Mouse (Mus musculus) granulocyte monocyte progenitor cell, adult 5-6 weeks (primary cell): ENCODE results near the gene Tgfb1i1. TPM values are rescaled to one million over a fixed set of nuclear protein-coding genes. Genes with fewer than 3 reads are reported as not detected.

Experiments used
- ATAC-seq: replicated peaks from 2 replicates; pipeline ENCODE4 v1.8.0; 2016; ENCODE audit warnings: mild to moderate bottlenecking, moderate TSS enrichment, inconsistent platforms; ENCODE audit not compliant: poor library complexity, severe bottlenecking
- total RNA-seq, 2 experiments: library from RNA; stranded (forward) in 1 of 2; stranded (reverse) in 1 of 2; fragments of 200-712, 200-1000 nt in 1 of 2; fragments of >200 nt in 1 of 2; fragmentation: Nextera tagmentation in 1 of 2; gene quantifications; 2 replicates each; pipeline ENCODE4 v1.2.3; 2014 to 2017

Gene Tgfb1i1
- total RNA-seq, 2 experiments from 2014 or later = 0.06 TPM; not detected in 1

DNA sequence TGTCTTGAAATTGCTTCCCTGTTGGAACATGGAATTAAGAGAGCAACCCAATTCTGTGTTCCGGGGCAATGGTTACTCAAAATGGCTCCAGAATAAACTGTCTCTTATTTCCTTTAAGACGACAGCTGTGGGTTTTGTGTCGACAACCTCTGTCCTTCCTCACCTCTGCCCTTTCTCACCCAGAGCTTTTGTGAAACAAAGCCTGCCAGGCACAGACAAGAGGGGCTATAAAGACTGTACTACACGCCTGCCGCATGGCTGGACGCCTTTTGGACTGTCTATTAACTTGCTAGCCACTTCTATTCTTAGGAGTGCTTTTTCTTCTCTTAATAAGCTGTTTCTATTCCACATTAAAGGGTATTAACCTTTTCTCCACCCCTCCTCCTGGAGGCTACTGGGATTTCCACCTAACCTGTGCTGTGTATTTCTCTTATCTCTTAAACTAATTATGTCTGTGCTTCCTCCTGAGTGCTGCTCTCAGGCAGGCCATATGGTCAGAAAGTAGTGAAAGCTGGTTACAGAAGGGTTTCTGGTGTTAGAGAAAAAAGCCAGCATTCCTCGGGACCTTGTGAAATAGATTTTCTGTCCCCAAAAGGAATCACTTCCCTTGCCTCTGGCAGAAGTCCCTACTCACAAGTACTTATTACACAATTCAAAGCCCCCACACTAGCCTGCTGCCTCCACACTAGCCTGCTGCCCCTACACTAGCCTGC is 36.1 kb downstream of the Tgfb1i1 start:
- ATAC-seq = peak; percentile 95

DNA sequence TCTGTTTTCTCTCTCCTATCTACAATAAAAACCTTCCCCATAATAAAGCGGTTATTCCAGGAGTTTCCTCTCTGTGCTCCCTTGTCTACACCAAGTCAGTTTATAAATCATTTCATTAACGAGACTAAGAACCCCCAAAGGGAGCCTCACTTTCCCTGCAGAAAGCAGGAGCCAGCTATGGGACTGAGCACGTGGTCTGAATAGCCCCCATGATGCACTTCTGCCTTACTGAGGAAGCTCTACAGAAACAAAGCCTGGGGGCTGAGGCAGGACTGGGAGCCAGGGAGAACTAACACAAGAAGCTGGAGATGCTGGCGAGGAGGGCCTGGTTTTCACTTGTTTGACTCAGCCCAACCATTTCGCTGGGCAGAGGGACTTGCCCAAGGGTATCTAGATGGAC is 37.4 kb downstream of the Tgfb1i1 start:
- no peak for ATAC-seq

DNA sequence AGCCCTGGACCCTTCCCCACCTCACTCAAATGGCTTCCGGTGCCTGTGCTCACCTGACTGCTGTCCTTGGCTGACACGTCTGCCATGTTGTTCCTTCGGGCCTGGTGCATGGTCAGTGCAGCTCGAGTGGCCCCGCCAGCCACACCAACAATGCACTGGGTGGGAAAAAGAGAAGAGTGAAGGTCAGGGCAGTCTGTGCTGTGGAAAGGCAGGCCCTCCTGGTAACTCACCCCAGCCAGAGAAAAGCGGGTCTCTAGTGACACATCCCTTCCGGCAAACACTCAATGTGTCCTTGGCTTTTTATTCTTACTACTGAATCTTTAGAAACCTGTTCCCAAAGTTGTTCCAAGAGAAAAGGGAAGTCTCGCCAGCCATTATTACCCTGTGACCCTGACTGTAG is 38.4 kb downstream of the Tgfb1i1 start:
- ATAC-seq = no peak

DNA sequence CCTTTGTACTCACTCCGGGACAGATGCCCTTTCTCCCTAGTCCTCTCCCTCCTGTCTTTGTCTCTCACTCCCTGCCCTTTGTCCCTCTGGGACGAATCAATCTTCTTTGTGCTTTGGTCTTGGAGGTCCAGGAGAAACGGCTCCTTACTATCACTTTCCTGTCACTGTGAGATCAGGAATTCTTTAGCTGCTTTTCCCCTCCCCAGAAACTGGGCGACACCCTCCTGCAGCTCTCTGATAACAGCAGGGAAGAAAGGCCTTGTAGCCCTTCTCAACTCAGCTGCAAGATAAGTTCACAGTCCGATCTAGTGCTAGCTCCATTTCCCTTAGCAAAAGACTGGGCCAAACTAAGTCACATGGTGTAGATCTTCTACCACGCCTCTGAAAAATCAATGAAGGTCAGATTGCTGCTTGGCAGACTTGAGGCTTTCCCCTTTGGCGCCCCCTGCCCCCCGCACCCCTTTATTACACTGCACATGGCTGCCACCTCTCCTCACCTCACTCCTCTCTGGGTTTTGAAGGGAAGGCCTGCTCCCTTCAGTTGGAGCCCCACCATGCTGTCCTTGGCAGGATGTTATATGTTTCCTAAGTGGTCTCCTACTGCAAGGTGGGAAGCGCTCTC is 42.4 kb downstream of the Tgfb1i1 start:
- ATAC-seq = peak; percentile 69

DNA sequence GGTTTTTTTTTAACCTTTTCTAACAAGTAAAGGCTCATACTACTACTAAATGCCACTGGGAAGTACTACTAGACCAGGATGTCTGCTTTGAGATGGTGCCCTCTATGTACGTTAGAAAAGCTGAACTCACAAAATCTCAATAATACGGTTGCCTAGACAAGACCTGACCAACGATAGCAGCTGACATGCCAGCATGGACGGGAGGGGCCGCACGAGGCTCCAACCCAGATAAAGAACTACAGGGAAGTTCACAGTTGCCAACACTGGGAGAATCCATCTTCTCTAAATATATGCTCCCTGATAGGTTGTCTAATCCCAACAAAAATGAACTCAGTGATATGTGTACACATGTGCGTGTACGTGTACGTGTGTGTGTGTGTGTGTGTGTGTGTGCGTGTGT is 48.2 kb downstream of the Tgfb1i1 start:
- ATAC-seq = no peak

DNA sequence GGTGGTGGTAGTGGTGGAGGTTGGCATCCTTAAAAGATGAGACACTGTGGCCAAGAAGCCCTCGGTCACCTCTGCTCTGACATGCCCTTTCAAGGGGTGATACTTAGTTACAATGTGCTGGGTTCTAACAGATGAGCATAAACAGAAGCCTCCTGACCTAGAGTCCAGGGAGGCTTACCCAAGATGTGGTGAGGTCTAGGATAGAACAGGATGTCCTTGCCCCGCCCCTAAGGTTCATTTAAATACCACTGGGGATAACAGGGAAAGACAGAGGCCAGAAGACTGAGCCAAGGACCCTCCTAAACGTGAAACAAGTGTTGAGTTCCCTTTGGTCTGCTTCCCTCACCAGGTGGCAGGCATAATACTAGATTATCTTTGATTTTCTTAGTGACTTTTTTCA is 49.9 kb downstream of the Tgfb1i1 start:
- peak; percentile 62 for ATAC-seq

DNA sequence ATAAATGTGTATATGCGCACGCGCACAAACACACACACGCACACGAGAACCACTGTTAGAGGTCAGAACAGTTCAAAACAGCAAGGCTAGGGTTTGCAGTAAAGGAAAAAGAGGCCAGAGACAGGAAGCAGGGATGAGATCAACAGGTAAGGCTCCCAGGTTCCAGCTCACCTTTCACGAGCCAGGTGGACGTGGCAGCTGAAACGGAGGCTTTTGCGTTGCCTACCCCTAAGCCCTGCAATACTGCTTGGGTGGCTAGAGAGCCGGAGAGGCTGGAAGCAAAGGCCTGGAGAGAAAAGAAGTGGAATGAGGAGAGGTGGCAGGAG is 50.6 kb downstream of the Tgfb1i1 start:
- ATAC-seq = no peak

DNA sequence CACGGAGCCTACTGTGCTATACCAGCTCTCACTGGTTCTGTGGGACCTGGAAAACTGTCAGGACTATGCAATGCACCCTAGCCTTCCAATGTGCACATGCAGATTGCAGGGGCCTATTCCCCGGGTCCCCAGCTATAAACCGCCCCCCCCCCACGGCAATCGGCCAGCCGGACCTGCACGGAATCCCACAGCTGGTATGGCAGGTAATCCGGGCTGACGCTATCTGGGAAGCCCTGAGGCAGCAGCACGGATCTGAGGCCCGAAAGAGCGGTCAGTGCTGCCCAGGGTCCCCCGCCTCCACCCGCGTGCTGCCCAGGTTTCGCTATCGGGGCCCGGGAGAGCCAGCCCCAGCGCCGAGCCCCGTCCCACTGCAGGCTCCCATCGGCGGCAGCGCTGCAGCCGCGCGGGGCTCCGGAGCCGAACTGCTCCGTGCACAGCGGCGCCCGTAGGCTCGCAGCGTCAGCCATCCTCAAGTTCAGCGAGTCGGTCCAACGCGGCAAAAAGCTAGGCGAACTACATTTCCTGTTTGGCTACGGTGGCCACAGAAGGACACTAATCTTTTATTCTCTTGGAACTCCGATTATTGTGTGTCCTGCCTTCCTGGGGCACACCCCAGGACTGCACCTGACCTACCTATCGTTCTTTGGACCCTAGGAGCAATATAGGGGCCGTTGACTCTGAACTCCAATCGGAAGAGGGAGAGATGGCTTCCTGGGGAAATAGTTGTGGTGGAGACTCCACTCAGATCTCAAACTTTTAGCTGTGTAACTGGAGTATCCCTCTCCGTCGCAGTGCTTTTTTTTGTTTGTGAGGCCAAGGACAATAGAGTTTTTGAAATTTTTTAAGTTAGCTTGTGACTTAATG is 51.2 kb downstream of the Tgfb1i1 start, which contains the start of gene BC017158:
Gene BC017158 (minus strand): TSS at position 554 of the 864 bp plus-strand sequence.
- peak; percentile 73 for ATAC-seq

DNA sequence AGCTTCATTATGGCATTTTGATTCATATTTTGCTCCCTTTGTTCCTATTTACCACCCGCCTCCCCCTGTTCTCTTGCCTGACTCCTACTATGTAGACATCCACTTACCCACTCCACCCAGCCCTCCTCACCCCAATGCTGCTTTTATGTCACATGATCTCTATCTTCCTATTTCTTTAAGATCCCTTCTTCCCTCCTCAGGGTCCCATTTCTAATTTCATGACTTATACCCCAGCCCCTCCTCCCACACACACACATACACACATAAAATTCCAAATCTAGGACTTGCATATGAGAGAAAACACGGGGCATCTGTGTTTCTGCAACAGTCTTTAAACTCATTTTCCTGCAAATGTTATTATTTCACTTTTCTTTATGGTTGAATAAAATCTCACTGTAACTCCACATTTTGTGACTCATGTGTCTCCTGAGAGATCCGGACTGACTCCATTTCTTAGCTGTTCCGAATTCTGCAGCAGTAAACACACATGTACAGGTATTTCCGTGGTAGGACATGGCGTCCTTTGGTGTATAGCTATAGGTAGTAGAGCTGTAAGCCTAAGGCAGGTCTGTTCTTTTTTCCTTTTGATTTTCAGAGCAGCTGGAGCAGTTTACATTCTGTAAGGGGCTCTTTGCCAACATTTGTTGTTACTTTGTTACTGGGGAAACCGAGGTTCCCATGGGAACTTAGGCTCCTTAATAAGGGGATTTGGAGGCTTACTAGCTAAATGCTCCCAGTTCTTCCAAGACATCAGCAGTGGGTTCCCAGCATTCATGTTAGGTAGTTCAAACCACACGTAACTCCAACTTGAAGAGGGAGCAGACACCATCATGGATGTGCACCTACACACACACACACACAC is 52.1 kb downstream of the Tgfb1i1 start:
- no peak for ATAC-seq

DNA sequence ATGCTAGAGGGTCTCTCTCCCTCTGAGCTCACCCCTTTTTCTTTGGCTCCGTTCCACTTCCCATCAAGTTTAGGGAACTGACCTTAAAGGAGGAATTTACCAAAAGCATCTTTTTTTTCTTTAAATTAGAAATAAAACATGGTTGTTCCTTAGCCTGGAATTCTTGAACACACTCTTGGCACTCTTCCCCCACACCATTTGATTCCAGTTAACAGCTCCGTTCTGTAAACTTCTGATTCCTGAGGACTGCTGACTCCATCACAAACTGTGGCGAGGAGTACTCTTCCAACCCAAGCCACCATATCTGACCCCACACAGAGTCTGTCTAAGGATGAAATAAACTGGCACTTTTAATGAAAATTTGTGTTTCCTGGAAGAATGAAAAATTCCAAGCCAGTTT is 54.3 kb downstream of the Tgfb1i1 start:
- ATAC-seq = no peak

DNA sequence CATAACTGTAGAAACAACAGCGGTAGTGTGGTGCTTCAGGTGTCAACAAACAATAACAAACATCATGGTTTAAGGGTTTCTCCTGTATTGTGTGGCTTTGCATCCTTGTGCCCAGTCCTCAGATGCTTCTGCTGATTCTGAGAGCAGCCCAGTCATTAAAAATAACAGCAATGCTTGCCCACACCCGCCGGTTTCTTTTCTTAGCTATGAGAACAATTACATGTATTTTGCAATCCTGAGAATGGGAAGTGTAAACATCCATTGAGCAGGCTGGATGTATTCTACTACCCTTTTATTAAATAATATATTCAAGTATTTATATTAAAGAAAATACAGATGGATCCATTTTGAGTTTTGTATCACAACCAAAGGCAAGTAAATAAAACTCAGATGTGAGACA is 55.5 kb downstream of the Tgfb1i1 start:
- ATAC-seq = peak; percentile 23; the same call in 1 of the 2 replicates

DNA sequence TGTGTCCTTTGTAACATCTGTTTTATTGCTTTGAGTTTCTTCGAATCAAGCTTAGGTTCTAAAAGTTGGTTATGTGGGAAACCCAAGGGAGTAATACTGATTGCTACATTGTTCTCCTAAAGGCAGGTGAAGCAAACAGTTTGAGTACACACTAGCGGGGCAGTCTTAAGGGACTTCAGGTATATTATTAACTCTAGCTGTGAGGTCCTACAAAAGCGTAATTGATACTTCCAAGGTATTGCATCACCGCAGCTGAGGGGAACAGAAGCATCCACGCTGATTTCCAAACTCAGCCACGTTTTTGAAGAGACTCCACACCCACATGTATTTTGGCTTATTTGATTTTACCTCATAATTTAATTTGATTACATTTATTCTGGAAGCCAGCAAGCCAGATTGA is 57.6 kb downstream of the Tgfb1i1 start:
- ATAC-seq = no peak

DNA sequence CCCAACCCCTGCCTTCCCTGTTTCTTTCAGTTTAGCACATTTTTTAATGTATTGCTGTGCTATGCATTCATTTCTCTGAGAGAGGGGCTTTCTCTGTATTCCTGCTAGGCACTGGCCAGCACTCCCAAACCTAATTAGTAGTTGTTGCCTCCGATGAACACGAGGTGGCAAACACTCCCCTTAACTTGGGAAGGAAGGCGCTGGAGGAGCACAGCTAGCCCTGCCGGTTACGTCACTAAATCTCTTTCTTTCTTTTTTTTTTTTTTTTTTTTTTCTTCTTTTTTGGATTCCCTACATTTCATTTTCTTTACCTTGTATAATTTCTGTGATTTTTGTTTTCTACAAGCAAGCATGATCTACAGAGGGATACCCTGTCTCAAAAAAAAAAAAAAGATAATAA is 58.3 kb downstream of the Tgfb1i1 start:
- ATAC-seq = peak; percentile 77

Other genes with a start within 250 kb of the Tgfb1i1 start
- gene Trim72, start 242.9 kb upstream of the Tgfb1i1 start, total RNA-seq (2014; fragmentation: Nextera tagmentation) = not detected in 2 replicates
- gene Trim72, start 242.9 kb upstream of the Tgfb1i1 start, total RNA-seq (2017) = not detected in 2 replicates
- gene Itgam, start 184.2 kb upstream of the Tgfb1i1 start, total RNA-seq (2014; fragmentation: Nextera tagmentation) = 12.5 and 17.5 TPM in 2 replicates
- 21.6 and 23.7 TPM in 2 replicates for gene Itgam, start 184.2 kb upstream of the Tgfb1i1 start, total RNA-seq (2017)
- gene Gm49368, start 184.1 kb upstream of the Tgfb1i1 start, total RNA-seq (2014; fragmentation: Nextera tagmentation) = not detected in 2 replicates
- 0.09 TPM in 1 of 2 replicates, not detected in the other for gene Gm49368, start 184.1 kb upstream of the Tgfb1i1 start, total RNA-seq (2017)
- gene Itgax, start 117.3 kb upstream of the Tgfb1i1 start, total RNA-seq (2014; fragmentation: Nextera tagmentation) = 0.54 and 2.4 TPM in 2 replicates
- 1.9 and 2.4 TPM in 2 replicates for gene Itgax, start 117.3 kb upstream of the Tgfb1i1 start, total RNA-seq (2017)
- 0.47 TPM in 1 of 2 replicates, not detected in the other for gene Itgad, start 92.4 kb upstream of the Tgfb1i1 start, total RNA-seq (2014; fragmentation: Nextera tagmentation)
- gene Itgad, start 92.4 kb upstream of the Tgfb1i1 start, total RNA-seq (2017) = 0.21 TPM in 1 of 2 replicates, not detected in the other
- gene Cox6a2, start 40.4 kb upstream of the Tgfb1i1 start, total RNA-seq (2014; fragmentation: Nextera tagmentation) = 7.4 TPM in 1 of 2 replicates, not detected in the other
- gene Cox6a2, start 40.4 kb upstream of the Tgfb1i1 start, total RNA-seq (2017) = 0.34 and 1.1 TPM in 2 replicates
- gene Armc5, start 9.5 kb upstream of the Tgfb1i1 start, total RNA-seq (2014; fragmentation: Nextera tagmentation) = 6.0 and 15.4 TPM in 2 replicates
- 9.3 and 9.6 TPM in 2 replicates for gene Armc5, start 9.5 kb upstream of the Tgfb1i1 start, total RNA-seq (2017)
- gene 9130023H24Rik, start 8.8 kb upstream of the Tgfb1i1 start, total RNA-seq (2014; fragmentation: Nextera tagmentation) = 1.8 and 2.3 TPM in 2 replicates
- gene 9130023H24Rik, start 8.8 kb upstream of the Tgfb1i1 start, total RNA-seq (2017) = 5.2 and 6.6 TPM in 2 replicates
- gene Slc5a2, start 18.8 kb downstream of the Tgfb1i1 start, total RNA-seq (2014; fragmentation: Nextera tagmentation) = not detected in 2 replicates
- gene Slc5a2, start 18.8 kb downstream of the Tgfb1i1 start, total RNA-seq (2017) = not detected in 2 replicates
- 37.7 and 45.6 TPM in 2 replicates for gene BC017158, start 51.4 kb downstream of the Tgfb1i1 start, total RNA-seq (2014; fragmentation: Nextera tagmentation)
- gene BC017158, start 51.4 kb downstream of the Tgfb1i1 start, total RNA-seq (2017) = 18.4 and 24.8 TPM in 2 replicates
- gene Rgs10, start 171.9 kb downstream of the Tgfb1i1 start, total RNA-seq (2014; fragmentation: Nextera tagmentation) = 89.9 and 96.4 TPM in 2 replicates
- 36.1 and 66.2 TPM in 2 replicates for gene Rgs10, start 171.9 kb downstream of the Tgfb1i1 start, total RNA-seq (2017)
- 157 TPM in 2 replicates for gene Tial1, start 214.9 kb downstream of the Tgfb1i1 start, total RNA-seq (2014; fragmentation: Nextera tagmentation)
- 66.7 and 68.0 TPM in 2 replicates for gene Tial1, start 214.9 kb downstream of the Tgfb1i1 start, total RNA-seq (2017)